Mouse (Mus musculus) G1E (cell line): ENCODE results near the gene Map3k20. TPM values are rescaled to one million over a fixed set of nuclear protein-coding genes. Genes with fewer than 3 reads are reported as not detected.

Source experiments
- ATAC-seq: 2 replicates; pipeline ENCODE4 v1.8.0; 2016; ENCODE audit warnings: mild to moderate bottlenecking; ENCODE audit not compliant: insufficient number of reproducible peaks, poor library complexity, low FRiP score, severe bottlenecking; ENCODE audit errors: extremely low read depth
- DNase-seq: peaks from one replicate; pipeline ENCODE4 v3.0.0; 2012; ENCODE audit warnings: low spot score
- H3K27me3 ChIP-seq: 2 replicates; pipeline ENCODE4 v1.6.1; 2012; ENCODE audit warnings: mild to moderate bottlenecking, low read length, inconsistent platforms; ENCODE audit not compliant: insufficient read depth
- H3K36me3 ChIP-seq: replicated peaks from 2 replicates; pipeline ENCODE3; 2012; ENCODE audit warnings: mild to moderate bottlenecking, inconsistent platforms
- H3K4me1 ChIP-seq: 2 replicates; pipeline ENCODE4 v1.6.1; 2012; ENCODE audit warnings: low read depth, low read length, inconsistent platforms, mixed read lengths; ENCODE audit not compliant: insufficient read depth
- H3K4me3 ChIP-seq: 2 replicates; pipeline ENCODE4 v1.5.1; 2012; ENCODE audit warnings: low read depth, mild to moderate bottlenecking, inconsistent platforms, low read length, moderate library complexity, mixed read lengths
- H3K9me3 ChIP-seq: replicated peaks from 2 replicates; pipeline ENCODE4 v1.6.1; 2012; ENCODE audit warnings: inconsistent platforms
- CTCF ChIP-seq: IDR thresholded peaks from 2 replicates; pipeline ENCODE4 v1.5.1; 2012; ENCODE audit warnings: low read depth, low read length, inconsistent platforms, mixed read lengths
- GATA1 ChIP-seq: IDR thresholded peaks from 2 replicates; pipeline ENCODE4 v1.6.1; 2012; ENCODE audit warnings: borderline replicate concordance, low read length, inconsistent platforms, mixed read lengths
- GATA2 ChIP-seq: IDR thresholded peaks from 2 replicates; pipeline ENCODE4 v1.6.1; 2012; ENCODE audit warnings: low read depth, low read length, inconsistent platforms, borderline replicate concordance
- POLR2AphosphoS5 ChIP-seq: IDR thresholded peaks from 2 replicates; pipeline ENCODE4 v1.6.1; 2012; ENCODE audit warnings: low read depth, low read length, inconsistent platforms; ENCODE audit not compliant: insufficient replicate concordance
- TAL1 ChIP-seq: conservative IDR thresholded peaks from 2 replicates; pipeline ENCODE4 v1.6.1; 2012; ENCODE audit warnings: low read depth, low read length, inconsistent platforms, mixed read lengths
- polyA plus RNA-seq: library from polyadenylated mRNA; stranded (reverse); fragments of >175 nt; gene quantifications from 2 replicates; pipeline ENCODE4 v1.2.3, GENCODE M21; 2012
- total RNA-seq, 2 experiments: library from RNA; stranded (forward) in 1 of 2; stranded (reverse) in 1 of 2; fragments of 200-1000 nt in 1 of 2; fragments of >200 nt in 1 of 2; fragmentation: Nextera tagmentation in 1 of 2; gene quantifications; 2 replicates each; pipeline ENCODE4 v1.2.3; 2014 to 2017

Map3k20 gene
- total and polyA plus RNA-seq, 3 experiments, result 2.3 to 60.5 (median 23.2) TPM

DNA sequence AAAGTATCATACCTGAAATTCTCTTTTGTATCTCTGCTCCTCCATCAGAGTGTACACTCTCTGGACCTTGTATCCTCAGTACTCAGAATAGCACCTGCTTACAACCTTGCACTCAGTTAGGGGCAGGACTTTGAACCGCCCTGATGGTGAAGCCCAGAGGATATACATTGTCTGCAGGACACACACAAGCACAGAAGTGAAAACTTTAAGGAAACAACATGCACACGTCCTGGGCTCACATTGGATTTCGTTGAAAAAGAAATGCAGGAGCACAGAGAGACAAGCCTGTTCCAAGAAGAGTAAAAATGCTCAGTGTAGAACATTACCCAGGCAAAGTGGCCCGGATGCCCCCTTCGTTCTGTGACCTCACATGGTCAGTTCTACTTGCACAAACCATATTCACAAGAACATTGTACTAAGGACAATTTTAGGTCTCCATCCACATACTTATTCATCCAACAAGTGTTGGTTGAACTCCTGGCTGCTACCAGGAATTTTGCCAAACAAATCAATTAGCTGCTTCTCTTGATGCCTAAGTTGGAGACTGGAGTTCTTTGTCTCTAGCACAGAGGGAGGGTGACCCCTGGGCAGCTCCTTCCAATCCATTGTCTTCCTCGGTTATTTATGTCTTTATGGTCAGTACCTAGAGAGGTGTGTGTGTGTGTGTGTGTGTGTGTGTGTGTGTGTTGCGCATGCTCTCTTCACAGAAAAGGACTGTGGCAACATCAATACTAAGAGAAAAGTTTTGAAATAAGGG is 189.3 kb downstream of the Map3k20 start:
- no peak for DNase-seq
- no peak for TF ChIP-seq POLR2AphosphoS5
- TF ChIP-seq GATA2, result no peak
- no peak for TF ChIP-seq GATA1
- no peak for TF ChIP-seq CTCF
- no peak for TF ChIP-seq TAL1
- peaks cover 64% of the 10 kb centered on the region for H3K4me1 ChIP-seq

DNA sequence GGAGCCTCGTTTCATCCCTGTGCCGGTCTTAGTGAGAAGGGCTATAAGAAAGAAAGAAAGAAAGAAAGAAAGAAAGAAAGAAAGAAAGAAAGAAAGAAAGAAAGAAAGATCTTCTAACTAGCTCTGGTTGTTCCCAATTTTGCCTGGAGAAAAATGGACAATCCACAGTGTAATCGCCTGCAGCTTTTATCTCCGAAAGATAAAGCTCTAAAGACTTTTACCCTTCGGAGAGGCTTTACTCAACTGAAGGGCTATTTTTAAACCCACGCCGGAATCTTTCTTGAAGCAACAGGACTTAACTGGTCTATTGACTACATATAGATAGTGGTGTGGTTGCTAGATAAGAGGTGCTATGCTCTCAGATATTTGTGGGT is 190.0 kb downstream of the Map3k20 start:
- H3K4me1 ChIP-seq, result peaks cover 71% of the 10 kb centered on the region
- H3K36me3 ChIP-seq, result peaks cover 28% of the 10 kb centered on the region
- TF ChIP-seq TAL1, result no peak
- no peak for TF ChIP-seq CTCF
- TF ChIP-seq POLR2AphosphoS5, result no peak
- TF ChIP-seq GATA1, result no peak
- no peak for TF ChIP-seq GATA2
- ATAC-seq (no peak; the same call in 1 of the 2 replicates), DNase-seq (peak; percentile 35)
- peak overlapping the region; percentile 97 for H3K4me3 ChIP-seq
- H3K9me3 ChIP-seq, result no peaks in the 10 kb centered on the region
- no peaks in the 10 kb centered on the region for H3K27me3 ChIP-seq

More for the DNA sequence above, 189.3 kb downstream of the Map3k20 start:
- Histone ChIP-seq H3K36me3 (peaks cover 21% of the 10 kb centered on the region), H3K27me3 (no peaks in the 10 kb centered on the region), H3K4me3 (peak overlapping the region; percentile 26; the same call in 1 of the 2 replicates), H3K9me3 (no peaks in the 10 kb centered on the region)
- no peak for ATAC-seq

DNA sequence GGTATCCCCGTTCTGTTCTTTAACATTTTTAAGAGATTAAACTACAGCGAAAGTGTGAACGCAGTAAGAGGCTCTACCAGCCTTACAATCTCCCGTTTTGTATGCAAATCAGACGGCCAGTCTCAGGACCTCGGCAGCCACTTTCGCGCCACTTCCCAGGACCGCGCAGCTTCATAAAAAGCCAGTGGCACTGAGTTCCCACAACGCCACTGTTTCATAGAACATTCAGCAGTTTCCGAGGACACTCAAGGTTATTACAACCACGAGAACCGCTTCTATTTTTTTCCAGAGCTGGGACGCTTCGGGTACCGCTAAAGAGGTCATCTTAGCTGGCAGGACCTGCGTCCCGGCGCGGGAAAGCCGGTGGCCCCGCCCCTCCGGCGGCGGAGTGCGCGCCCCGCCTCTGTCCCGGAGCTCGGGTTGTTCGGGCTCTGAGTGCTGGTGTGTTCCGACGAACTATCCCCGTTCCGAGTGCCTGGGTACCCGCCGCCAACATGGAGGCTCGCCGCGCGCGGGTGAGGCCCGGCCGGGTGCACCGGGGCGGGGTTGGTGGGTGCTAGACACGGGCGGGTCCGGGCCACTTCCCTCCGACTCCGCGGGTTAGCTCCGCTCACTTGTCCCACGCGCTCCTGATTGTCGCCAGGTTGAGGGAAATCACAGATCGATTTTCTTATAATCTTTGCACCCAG is 190.5 kb downstream of the Map3k20 start, which contains the start of gene Cdca7:
Cdca7 (plus strand) TSS at position 363 of the 689 bp plus-strand sequence.
- DNase-seq (peak; percentile 84), ATAC-seq (peak; percentile 74)
- peaks cover 75% of the 10 kb centered on the region for H3K4me1 ChIP-seq
- no peaks in the 10 kb centered on the region for H3K27me3 ChIP-seq
- H3K9me3 ChIP-seq, result no peaks in the 10 kb centered on the region
- TF ChIP-seq GATA2, result no peak
- TF ChIP-seq TAL1, result no peak
- no peak for TF ChIP-seq POLR2AphosphoS5
- no peak for TF ChIP-seq CTCF
- TF ChIP-seq GATA1, result no peak
- H3K4me3 ChIP-seq, result peak within 1 kb of the TSS; percentile 97
- H3K36me3 ChIP-seq, result peaks cover 34% of the 10 kb centered on the region

DNA sequence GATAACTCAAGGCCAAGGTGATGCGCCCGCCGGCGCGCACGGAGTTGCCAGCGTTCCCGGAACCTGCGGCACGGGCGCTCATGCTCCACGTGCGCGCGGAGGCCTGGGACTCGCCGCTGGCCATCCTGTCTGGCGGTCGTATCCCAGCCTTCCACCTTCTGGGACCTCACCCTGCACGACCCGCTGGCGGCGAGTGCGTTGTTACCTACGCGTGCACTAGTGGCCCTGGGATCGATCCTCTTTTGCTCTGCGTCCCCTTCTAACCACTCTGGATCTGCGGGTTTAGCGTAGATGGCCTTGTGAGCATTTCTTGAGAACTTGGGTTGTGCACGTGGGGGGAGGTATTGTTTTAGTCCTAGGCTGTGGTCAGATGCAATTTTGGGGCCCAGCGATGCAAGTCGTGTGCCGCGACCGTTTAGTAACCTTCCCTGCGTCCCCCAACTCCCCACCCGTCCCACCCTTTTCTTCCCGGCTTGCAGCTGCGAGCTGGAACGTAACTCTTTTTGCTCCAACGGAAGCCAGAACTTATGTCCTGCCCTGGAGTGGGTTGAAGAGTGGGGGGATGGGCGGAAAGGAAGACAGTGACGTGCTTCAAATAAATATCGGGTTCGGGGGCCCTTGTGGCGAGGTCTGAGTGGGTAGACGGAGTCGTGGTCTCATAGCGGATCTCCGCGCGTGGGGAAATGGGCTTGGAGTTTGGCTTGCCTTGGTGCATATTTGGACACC is 191.2 kb downstream of the Map3k20 start:
- ATAC-seq, result no peak
- peaks cover 41% of the 10 kb centered on the region for H3K36me3 ChIP-seq
- peak overlapping the region; percentile 97 for H3K4me3 ChIP-seq
- TF ChIP-seq TAL1, result no peak
- TF ChIP-seq GATA1, result no peak
- 0 out of 2 replicates have a peak, but pooled peaks have one; percentile 50 for TF ChIP-seq POLR2AphosphoS5
- no peak for TF ChIP-seq CTCF
- no peak for TF ChIP-seq GATA2
- peaks cover 68% of the 10 kb centered on the region for H3K4me1 ChIP-seq
- no peaks in the 10 kb centered on the region for H3K27me3 ChIP-seq
- peak; percentile 36 for DNase-seq
- no peaks in the 10 kb centered on the region for H3K9me3 ChIP-seq

DNA sequence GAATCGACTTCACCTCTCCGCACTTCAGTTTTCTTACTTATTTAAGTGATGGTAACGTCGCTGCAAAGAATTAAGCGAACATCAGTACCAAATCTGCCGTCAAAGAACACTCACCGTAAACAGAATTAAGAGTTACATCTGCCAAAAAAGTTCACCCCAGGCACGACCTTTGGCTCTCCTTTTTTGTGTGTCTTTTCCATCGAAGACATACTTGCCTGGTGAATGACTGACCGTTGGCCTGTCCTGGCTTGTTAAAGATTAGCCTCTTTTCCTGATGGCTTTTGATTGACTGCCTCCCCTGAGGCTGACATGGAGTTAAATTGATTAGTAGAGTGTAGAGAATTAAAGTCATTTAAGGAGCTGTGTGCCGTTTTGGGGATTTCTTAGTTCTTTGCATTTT is 191.8 kb downstream of the Map3k20 start:
- Histone ChIP-seq H3K4me3 (peak overlapping the region; percentile 97), H3K9me3 (no peaks in the 10 kb centered on the region), H3K27me3 (no peaks in the 10 kb centered on the region), H3K4me1 (peaks cover 69% of the 10 kb centered on the region), H3K36me3 (peaks cover 47% of the 10 kb centered on the region)
- ATAC-seq, result no peak
- TF ChIP-seq GATA1, result no peak
- no peak for TF ChIP-seq POLR2AphosphoS5
- no peak for TF ChIP-seq TAL1
- TF ChIP-seq CTCF, result no peak
- TF ChIP-seq GATA2, result no peak
- DNase-seq, result no peak
